Mouse (Mus musculus) heart, postnatal 0 days (tissue): ENCODE results near the gene Atxn2.

Experiments
- CTCF ChIP-seq: IDR thresholded peaks from 2 replicates; pipeline ENCODE4 v1.5.1; 2016; ENCODE audit warnings: antibody characterized with exemption, control low read depth, low read depth
- EP300 ChIP-seq: IDR thresholded peaks from 2 replicates; pipeline ENCODE4 v1.6.1; 2016; ENCODE audit warnings: antibody characterized with exemption, low read depth

GRCm38 (mm10) chr5:121827876-121828275 is 116.7 kb downstream of the Atxn2 start:
- TF ChIP-seq CTCF, result no peak
- no peak for TF ChIP-seq EP300
